Mouse (Mus musculus) neural tube, embryonic 13.5 days (tissue): ENCODE measurements around the gene Tex33. TPM values are rescaled to one million over a fixed set of nuclear protein-coding genes. Genes with fewer than 3 reads are reported as not detected.
"Not testable (repeated sequence)": the region's sequence is repeated elsewhere in the genome, so short reads cannot be mapped to it uniquely, and the experiment has no call there.

Experiments
- ATAC-seq: fragments of 200-750 bp; cut with Nextera tagmentation; 2 replicates; pipeline ENCODE4 v1.8.0; 2017; ENCODE audit warnings: low read depth, mild to moderate bottlenecking, moderate TSS enrichment, moderate library complexity
- H3K27ac ChIP-seq: fragments of 300-500 bp; sonication (generic); replicated peaks from 2 replicates; pipeline ENCODE4 v1.5.1; 2015; ENCODE audit warnings: moderate library complexity, mild to moderate bottlenecking, inconsistent platforms
- H3K27me3 ChIP-seq: fragments of 300-500 bp; sonication (generic); 2 replicates; pipeline ENCODE4 v1.6.1; 2015; ENCODE audit warnings: mild to moderate bottlenecking, inconsistent platforms
- H3K36me3 ChIP-seq: fragments of 300-500 bp; sonication (generic); 2 replicates; pipeline ENCODE4 v1.6.1; 2015; ENCODE audit warnings: mild to moderate bottlenecking, inconsistent platforms
- H3K4me1 ChIP-seq: fragments of 300-500 bp; sonication (generic); replicated peaks from 2 replicates; pipeline ENCODE4 v1.6.1; 2015; ENCODE audit warnings: inconsistent platforms
- H3K4me2 ChIP-seq: fragments of 300-500 bp; sonication (generic); 2 replicates; pipeline ENCODE4 v1.6.1; 2015; ENCODE audit warnings: inconsistent platforms, mild to moderate bottlenecking, moderate library complexity
- H3K4me3 ChIP-seq: fragments of 300-500 bp; sonication (generic); 2 replicates; pipeline ENCODE4 v1.5.1; 2015; ENCODE audit warnings: mild to moderate bottlenecking, inconsistent platforms
- H3K9ac ChIP-seq: fragments of 300-500 bp; sonication (generic); 2 replicates; pipeline ENCODE4 v1.6.1; 2015; ENCODE audit warnings: moderate library complexity, mild to moderate bottlenecking, inconsistent platforms
- H3K9me3 ChIP-seq: fragments of 300-500 bp; sonication (generic); 2 replicates; pipeline ENCODE4 v1.6.1; 2016; ENCODE audit warnings: inconsistent platforms
- WGBS: fragments of 180-500 bp; shearing (Covaris S2); methylation state at CpG from one replicate; pipeline ENCODE4 v1.1.7; 2015; 5-methylcytosine and 5-hydroxymethylcytosine counted together
- polyA plus RNA-seq: library from polyadenylated mRNA; unstranded; fragments of >200 nt; fragmentation: Nextera tagmentation; extraction: Ambion mirVana; gene quantifications from 2 replicates; pipeline ENCODE4 v1.2.1, GENCODE M21; 2015

The Tex33 gene
- polyA plus RNA-seq, 1 experiment from 2014 or later, result not detected

DNA sequence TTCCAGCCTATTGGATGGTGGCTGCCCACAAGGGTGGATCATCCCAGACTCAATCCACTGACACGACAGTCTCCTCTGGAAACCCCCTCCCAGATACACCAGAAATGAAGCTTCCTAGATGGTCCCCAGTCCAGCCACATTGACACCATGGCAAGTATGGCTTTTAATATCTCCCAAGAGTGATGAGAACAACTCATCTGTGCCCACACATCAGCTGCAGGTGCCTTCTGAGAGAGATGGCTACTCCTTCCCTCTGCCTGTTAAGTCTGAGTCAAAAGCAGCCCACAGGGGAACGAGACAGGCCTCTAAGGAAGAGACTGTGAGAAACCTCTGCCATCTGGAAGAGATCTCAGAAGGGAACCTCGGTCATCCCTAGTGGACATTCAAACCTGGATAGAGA lies 27.9 kb downstream of the Tex33 start:
- 66% methylated on average over 3 of the region's 3 CpGs for WGBS
- Histone ChIP-seq H3K4me3 (no peak overlapping the region), H3K4me2 (no peak overlapping the region), H3K27me3 (peaks cover 23% of the 10 kb centered on the region), H3K36me3 (no peaks in the 10 kb centered on the region), H3K9ac (no peak overlapping the region), H3K9me3 (0 out of 2 replicates have a peak, but pooled peaks cover 3% of the 10 kb centered on the region), H3K4me1 (no peaks in the 10 kb centered on the region), H3K27ac (no peak overlapping the region)
- no peak for ATAC-seq

DNA sequence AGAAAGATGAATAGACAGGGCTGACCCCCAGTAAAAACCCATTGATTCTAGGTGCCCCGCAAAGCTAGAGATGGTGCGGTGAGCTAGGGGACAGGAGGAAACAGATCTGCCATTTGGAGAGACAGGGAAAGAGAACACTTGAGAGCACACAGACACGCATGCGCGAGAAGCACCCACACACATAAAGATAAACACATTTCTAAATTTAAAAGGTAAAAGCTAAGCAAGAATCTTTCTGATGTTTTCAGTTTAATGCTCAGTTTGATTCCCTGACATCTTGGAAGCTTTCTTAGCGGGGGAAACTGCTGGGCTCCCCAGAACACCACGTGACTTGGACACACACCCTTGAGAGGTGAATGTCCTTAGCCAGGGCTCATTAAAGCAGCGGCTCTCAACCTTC lies 28.8 kb downstream of the Tex33 start:
- H3K9ac ChIP-seq, result no peak overlapping the region
- no peaks in the 10 kb centered on the region for H3K4me1 ChIP-seq
- H3K4me2 ChIP-seq, result no peak overlapping the region
- WGBS, result 82% methylated on average over 8 of the region's 8 CpGs
- H3K36me3 ChIP-seq, result no peaks in the 10 kb centered on the region
- H3K4me3 ChIP-seq, result no peak overlapping the region
- 0 out of 2 replicates have a peak, but pooled peaks cover 3% of the 10 kb centered on the region for H3K9me3 ChIP-seq
- peaks cover 23% of the 10 kb centered on the region for H3K27me3 ChIP-seq
- no peak for ATAC-seq
- no peak overlapping the region for H3K27ac ChIP-seq

DNA sequence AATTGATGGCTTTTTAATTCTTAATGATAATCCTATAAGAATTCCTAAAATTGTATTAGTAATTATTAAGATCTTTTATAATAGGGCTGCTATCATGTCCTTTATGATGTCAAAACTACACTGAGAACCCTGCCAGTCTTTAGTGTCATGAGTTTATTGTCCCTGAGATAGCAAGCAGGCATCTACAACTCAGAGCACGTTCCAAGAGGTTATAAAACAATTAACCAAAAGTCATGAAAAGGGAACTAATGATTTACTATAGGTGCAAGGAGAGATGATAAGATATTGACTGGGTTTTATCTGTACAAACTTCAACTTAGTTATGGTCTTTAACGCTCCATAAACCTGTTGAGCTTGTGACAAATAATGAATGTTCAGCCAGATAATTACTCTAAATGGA lies 29.8 kb downstream of the Tex33 start:
- Histone ChIP-seq H3K27me3 (peaks cover 20% of the 10 kb centered on the region), H3K36me3 (no peaks in the 10 kb centered on the region), H3K9ac (no peak overlapping the region), H3K4me2 (no peak overlapping the region), H3K27ac (no peak overlapping the region), H3K4me3 (no peak overlapping the region), H3K9me3 (0 out of 2 replicates have a peak, but pooled peaks cover 3% of the 10 kb centered on the region), H3K4me1 (no peaks in the 10 kb centered on the region)
- WGBS, result 43% methylated on average over 2 of the region's 2 CpGs
- ATAC-seq, result no peak

DNA sequence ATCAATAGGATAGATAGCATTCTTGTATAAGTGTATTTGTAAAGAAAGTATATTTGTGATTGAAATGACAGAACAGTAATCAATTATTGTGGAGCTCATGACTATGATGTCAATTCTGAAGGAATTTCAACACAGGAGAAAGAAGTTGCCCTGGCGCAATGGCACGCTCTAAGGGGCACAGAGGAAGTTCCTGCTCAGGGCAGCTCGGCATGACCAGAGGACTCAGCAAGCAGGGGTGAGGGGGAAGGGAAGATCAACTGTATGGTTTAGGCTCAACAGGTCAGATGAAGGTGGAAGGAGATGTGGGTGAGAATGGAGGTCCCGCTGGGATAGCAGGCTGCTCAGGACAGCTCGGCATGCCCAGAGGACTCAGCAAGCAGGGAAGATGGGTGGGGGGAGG lies 40.2 kb downstream of the Tex33 start:
- Histone ChIP-seq H3K4me3 (no peak overlapping the region), H3K4me1 (no peaks in the 10 kb centered on the region), H3K9me3 (no peaks in the 10 kb centered on the region), H3K36me3 (no peaks in the 10 kb centered on the region), H3K4me2 (no peak overlapping the region), H3K27me3 (no peaks in the 10 kb centered on the region), H3K9ac (no peak overlapping the region), H3K27ac (no peak overlapping the region)
- no peak for ATAC-seq
- WGBS, result 92% methylated on average over 5 of the region's 5 CpGs

DNA sequence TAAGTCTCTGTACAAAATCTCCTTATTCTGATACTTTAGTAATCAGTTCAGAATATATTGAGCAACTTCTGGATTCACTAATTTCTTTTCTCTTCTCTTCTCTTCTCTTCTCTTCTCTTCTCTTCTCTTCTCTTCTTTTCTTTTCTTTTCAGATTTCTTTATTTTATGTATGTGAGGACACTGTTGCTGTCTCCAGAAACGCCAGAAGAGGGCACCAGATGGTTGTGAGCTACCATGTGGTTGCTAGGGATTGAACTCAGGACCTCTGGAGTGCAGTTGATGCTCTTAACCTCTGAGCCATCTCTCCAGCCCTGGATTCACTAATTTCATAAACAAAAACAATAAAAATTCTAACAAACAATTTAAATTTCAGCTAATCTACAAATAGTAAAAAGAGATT lies 40.8 kb downstream of the Tex33 start:
- Histone ChIP-seq H3K4me1 (no peaks in the 10 kb centered on the region), H3K36me3 (no peaks in the 10 kb centered on the region), H3K27ac (no peak overlapping the region), H3K9ac (no peak overlapping the region), H3K4me3 (no peak overlapping the region), H3K4me2 (no peak overlapping the region), H3K27me3 (no peaks in the 10 kb centered on the region), H3K9me3 (no peaks in the 10 kb centered on the region)
- 0% methylated on average over 1 of the region's 1 CpGs for WGBS
- ATAC-seq, result no peak

DNA sequence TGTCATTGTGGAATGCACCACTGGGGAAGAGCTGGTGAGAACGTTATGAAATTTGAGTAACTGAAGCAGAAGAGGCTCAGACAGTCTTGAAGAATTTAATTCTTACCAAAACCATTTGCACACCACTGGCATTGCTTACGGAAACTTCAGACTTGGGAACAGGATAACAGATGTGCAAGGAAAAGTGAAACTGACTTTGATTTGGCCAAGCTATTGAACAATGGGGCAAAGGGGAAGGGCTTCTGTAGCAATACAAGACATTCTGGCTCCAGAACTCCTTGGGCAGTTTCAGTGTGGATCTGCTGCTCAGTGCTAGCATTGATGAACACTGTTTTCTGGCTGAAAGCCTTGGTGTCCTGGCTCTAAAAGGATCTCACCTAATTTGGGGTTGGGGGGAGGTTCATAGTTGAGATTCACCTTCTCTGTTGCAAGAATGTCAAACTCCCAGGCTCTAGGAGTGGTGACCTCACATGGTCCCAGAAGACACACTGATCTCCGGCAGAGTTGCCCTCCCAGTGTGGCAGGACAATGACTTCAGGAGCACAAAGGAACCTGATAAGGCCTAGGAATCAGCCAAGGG lies 44.0 kb downstream of the Tex33 start:
- H3K27ac ChIP-seq, result no peak overlapping the region
- no peak for ATAC-seq
- no peaks in the 10 kb centered on the region for H3K27me3 ChIP-seq
- no peaks in the 10 kb centered on the region for H3K4me1 ChIP-seq
- no peak overlapping the region for H3K4me2 ChIP-seq
- H3K36me3 ChIP-seq, result no peaks in the 10 kb centered on the region
- no peaks in the 10 kb centered on the region for H3K9me3 ChIP-seq
- no peak overlapping the region for H3K9ac ChIP-seq
- WGBS, result 65% methylated on average over 3 of the region's 3 CpGs
- H3K4me3 ChIP-seq, result no peak overlapping the region

DNA sequence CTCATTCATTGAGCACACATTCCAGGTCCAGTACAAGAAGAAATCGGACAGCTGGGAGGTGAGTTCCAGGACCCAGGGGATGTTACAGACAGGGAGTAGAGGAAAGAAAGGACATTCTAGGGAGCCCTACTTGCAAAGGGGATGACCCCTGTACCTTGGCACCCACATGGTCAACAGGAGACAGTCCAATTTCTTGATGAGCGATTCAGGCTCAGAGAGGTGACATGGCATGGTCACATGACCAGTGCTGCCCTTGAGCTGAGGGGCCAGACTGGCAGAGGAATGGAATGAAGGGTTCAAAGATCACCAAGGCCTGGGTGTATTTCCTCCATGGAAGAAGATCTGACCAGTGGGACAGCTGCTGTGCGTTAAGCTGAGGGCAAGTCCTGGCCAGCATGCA lies 51.1 kb downstream of the Tex33 start:
- Histone ChIP-seq H3K9ac (no peak overlapping the region), H3K4me3 (no peak overlapping the region), H3K36me3 (no peaks in the 10 kb centered on the region), H3K4me1 (no peaks in the 10 kb centered on the region), H3K27ac (no peak overlapping the region), H3K27me3 (no peaks in the 10 kb centered on the region), H3K4me2 (no peak overlapping the region), H3K9me3 (no peaks in the 10 kb centered on the region)
- ATAC-seq, result no peak
- WGBS, result 95% methylated on average over 3 of the region's 3 CpGs

- ATAC-seq, result no peak
- H3K9ac ChIP-seq, result no peak overlapping the region
- H3K9me3 ChIP-seq, result no peaks in the 10 kb centered on the region
- H3K27ac ChIP-seq, result no peak overlapping the region
- H3K4me2 ChIP-seq, result no peak overlapping the region
- H3K4me1 ChIP-seq, result no peaks in the 10 kb centered on the region
- H3K36me3 ChIP-seq, result no peaks in the 10 kb centered on the region
- 26% methylated on average over 1 of the region's 1 CpGs for WGBS
- H3K27me3 ChIP-seq, result no peaks in the 10 kb centered on the region
- no peak overlapping the region for H3K4me3 ChIP-seq
Measured at GRCm38 (mm10) chr15:78343683-78344082, 52.0 kb downstream of the Tex33 start.

GRCm38 (mm10) chr15:78340919-78341318 lies 54.8 kb downstream of the Tex33 start:
- not testable (repeated sequence) for H3K9ac ChIP-seq, H3K27me3 ChIP-seq, H3K4me2 ChIP-seq, H3K4me3 ChIP-seq, H3K27ac ChIP-seq, H3K9me3 ChIP-seq, ATAC-seq, H3K4me1 ChIP-seq, H3K36me3 ChIP-seq
- 69% methylated on average over 7 of the region's 7 CpGs for WGBS

- H3K9ac ChIP-seq, H3K27ac ChIP-seq, H3K4me2 ChIP-seq, H3K27me3 ChIP-seq, H3K4me3 ChIP-seq, ATAC-seq, H3K4me1 ChIP-seq, H3K36me3 ChIP-seq, H3K9me3 ChIP-seq: not testable (repeated sequence)
- 39% methylated on average over 7 of the region's 7 CpGs for WGBS
Measured at GRCm38 (mm10) chr15:78339627-78340423, 55.9 kb downstream of the Tex33 start.

- no peaks in the 10 kb centered on the region for H3K9me3 ChIP-seq
- no peaks in the 10 kb centered on the region for H3K36me3 ChIP-seq
- H3K4me3 ChIP-seq, result no peak overlapping the region
- H3K9ac ChIP-seq, result no peak overlapping the region
- H3K4me2 ChIP-seq, result no peak overlapping the region
- no peak for ATAC-seq
- H3K27ac ChIP-seq, result no peak overlapping the region
- H3K4me1 ChIP-seq, result no peaks in the 10 kb centered on the region
- no peaks in the 10 kb centered on the region for H3K27me3 ChIP-seq
- 95% methylated on average over 3 of the region's 3 CpGs for WGBS
Measured at GRCm38 (mm10) chr15:78334380-78334779, 61.3 kb downstream of the Tex33 start.

DNA sequence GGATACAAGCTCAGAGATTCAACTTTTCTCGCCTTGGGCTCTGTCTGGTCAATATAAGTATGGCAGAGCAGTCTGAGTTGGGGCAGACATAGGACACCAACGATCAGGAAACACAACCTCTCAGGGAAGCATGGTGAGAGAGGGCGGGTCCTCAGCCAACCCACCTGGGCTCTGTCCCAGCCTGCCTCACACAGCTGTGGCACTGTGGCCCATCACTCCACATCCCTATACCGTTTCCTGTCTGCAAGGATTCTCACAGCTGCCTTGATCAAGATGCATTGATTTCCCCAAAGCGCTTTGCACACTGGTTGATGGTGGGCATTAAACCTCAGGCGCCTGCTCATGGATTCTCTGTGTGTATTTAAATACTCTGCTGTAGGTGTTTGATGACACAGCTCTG lies 62.7 kb downstream of the Tex33 start:
- H3K4me3 ChIP-seq, result no peak overlapping the region
- 76% methylated on average over 6 of the region's 6 CpGs for WGBS

More for the DNA sequence above, 62.7 kb downstream of the Tex33 start:
- no peak overlapping the region for H3K9ac ChIP-seq
- no peaks in the 10 kb centered on the region for H3K27me3 ChIP-seq
- no peaks in the 10 kb centered on the region for H3K4me1 ChIP-seq
- H3K36me3 ChIP-seq, result no peaks in the 10 kb centered on the region
- H3K9me3 ChIP-seq, result no peaks in the 10 kb centered on the region
- no peak overlapping the region for H3K4me2 ChIP-seq
- no peak overlapping the region for H3K27ac ChIP-seq
- no peak for ATAC-seq
